Mouse (Mus musculus) cerebellum, adult 2 months (tissue): Measurements from ENCODE around the gene Ankrd1.

Experiments
- CTCF ChIP-seq: fragments of 200-500 bp; IDR thresholded peaks from 2 replicates; pipeline ENCODE4 v1.5.1; 2011; ENCODE audit warnings: low read depth, mild to moderate bottlenecking, control low read depth, low read length, moderate library complexity, borderline replicate concordance; ENCODE audit not compliant: insufficient read depth
- POLR2A ChIP-seq: fragments of 200-500 bp; IDR thresholded peaks from 2 replicates; pipeline ENCODE4 v1.6.1; 2011; ENCODE audit warnings: low read length, control low read depth, borderline replicate concordance; ENCODE audit not compliant: insufficient read depth

- no peak for TF ChIP-seq CTCF
- no peak for TF ChIP-seq POLR2A
Observed at GRCm38 (mm10) chr19:36128440-36128839, 8.5 kb upstream of the Ankrd1 start.
